Mouse (Mus musculus) naive thymus-derived CD4-positive, alpha-beta T cell, adult 2 months (primary cell): ENCODE measurements around the gene Prrt1.

Experiments used
- DNase-seq: peaks from one replicate; pipeline ENCODE4 v3.0.0-alpha.2; 2011; ENCODE audit warnings: low read depth

The Prrt1 gene

GRCm38 (mm10) chr17:34599891-34600290, 29.4 kb upstream of the Prrt1 start:
- DNase-seq = no peak

GRCm38 (mm10) chr17:34601796-34602195, 27.5 kb upstream of the Prrt1 start:
- DNase-seq = no peak

- DNase-seq = peak; percentile 100
Observed at GRCm38 (mm10) chr17:34603375-34604060, 25.8 kb upstream of the Prrt1 start, which contains the start of gene Rnf5. Gene Rnf5 (minus strand): TSS chr17:34603690.

GRCm38 (mm10) chr17:34604061-34604508, 25.2 kb upstream of the Prrt1 start, which contains the start of gene Agpat1:
Gene Agpat1 (plus strand): TSS chr17:34604262.
- peak; percentile 99 for DNase-seq

- DNase-seq = peak; percentile 60
Observed at GRCm38 (mm10) chr17:34604511-34605237, 24.7 kb upstream of the Prrt1 start.

GRCm38 (mm10) chr17:34605609-34606008, 23.7 kb upstream of the Prrt1 start:
- peak; percentile 94 for DNase-seq

- DNase-seq = peak; percentile 49
Observed at GRCm38 (mm10) chr17:34606186-34607039, 22.9 kb upstream of the Prrt1 start.

GRCm38 (mm10) chr17:34607997-34608396, 21.3 kb upstream of the Prrt1 start:
- no peak for DNase-seq

- no peak for DNase-seq
Observed at GRCm38 (mm10) chr17:34611050-34611449, 18.3 kb upstream of the Prrt1 start.

- DNase-seq = no peak
Observed at GRCm38 (mm10) chr17:34613054-34613645, 16.2 kb upstream of the Prrt1 start.

- DNase-seq = no peak
Observed at GRCm38 (mm10) chr17:34613830-34614229, 15.5 kb upstream of the Prrt1 start.

- no peak for DNase-seq
Observed at GRCm38 (mm10) chr17:34615871-34616270, 13.5 kb upstream of the Prrt1 start, which contains the start of gene Egfl8. Gene Egfl8 (minus strand): TSS chr17:34615971.

- peak; percentile 90 for DNase-seq
Observed at GRCm38 (mm10) chr17:34618999-34619398, 10.3 kb upstream of the Prrt1 start.

- DNase-seq = no peak
Observed at GRCm38 (mm10) chr17:34621006-34621405, 8.3 kb upstream of the Prrt1 start.

- DNase-seq = no peak
Observed at GRCm38 (mm10) chr17:34623161-34623560, 6.2 kb upstream of the Prrt1 start.

- DNase-seq = no peak
Observed at GRCm38 (mm10) chr17:34624981-34625380, 4.4 kb upstream of the Prrt1 start.

GRCm38 (mm10) chr17:34626062-34626772, 3.1 kb upstream of the Prrt1 start:
- DNase-seq = no peak

- DNase-seq = peak; percentile 63
Observed at GRCm38 (mm10) chr17:34626773-34627092, 2.6 kb upstream of the Prrt1 start.

GRCm38 (mm10) chr17:34627093-34627942, 2.0 kb upstream of the Prrt1 start:
- DNase-seq = peak; percentile 84

GRCm38 (mm10) chr17:34627943-34628643, 1.2 kb upstream of the Prrt1 start, which contains the start of gene Ppt2:
Gene Ppt2 (minus strand): TSS chr17:34628510.
- DNase-seq = peak; percentile 54
